Mouse (Mus musculus): ENCODE measurements around the gene Dusp16.

The Dusp16 gene

DNA sequence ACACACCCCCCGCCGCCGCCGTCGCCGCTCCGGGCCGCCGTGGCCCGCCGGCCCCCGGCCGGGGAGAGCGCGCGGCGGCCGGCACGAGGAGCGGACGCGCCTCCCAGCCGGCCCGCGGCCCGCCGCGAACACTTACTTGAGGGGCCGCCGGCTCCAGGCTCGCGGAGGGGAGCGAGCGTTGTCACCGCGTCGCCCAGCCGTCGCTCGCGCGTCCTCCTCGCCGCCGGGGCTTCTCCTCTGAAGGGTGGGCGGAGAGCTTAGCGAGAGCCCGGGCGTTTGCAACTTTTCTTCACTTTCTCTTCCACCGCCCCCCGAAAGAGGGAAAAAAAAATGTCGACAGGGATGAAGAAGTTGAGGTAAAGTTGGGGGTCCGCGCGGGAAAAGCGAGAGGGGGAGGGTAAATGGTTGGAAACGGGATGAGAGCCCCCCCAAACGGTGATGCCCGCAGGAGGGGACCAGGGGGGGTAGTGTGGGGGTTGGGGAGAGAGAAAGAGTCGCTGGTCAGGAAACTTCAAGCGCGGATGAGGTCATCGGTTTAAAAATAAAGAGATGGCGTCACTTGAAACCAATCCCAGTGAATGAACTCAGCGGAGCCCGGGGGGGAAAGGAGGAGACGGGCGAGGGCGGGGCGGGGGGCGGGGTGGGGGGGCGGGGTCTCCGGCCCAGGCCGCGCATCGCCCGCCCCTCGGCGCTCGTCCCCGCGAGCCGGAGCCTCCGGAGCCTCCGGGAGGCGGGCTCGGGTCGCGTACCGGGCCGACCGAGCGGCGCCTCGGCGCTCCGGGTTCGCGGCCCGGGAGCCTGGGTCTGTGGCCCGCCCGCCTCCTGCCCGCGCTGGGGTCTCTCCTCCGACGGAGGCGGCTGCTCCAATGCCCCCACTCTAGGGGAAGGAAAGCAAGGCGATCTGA, at the start of gene Dusp16:
Gene Dusp16, minus strand, starts transcription at position 485 of the 905 bp plus-strand sequence.
- DNase-seq (ENCODE audit: low spot score) = peak; percentile 91

DNA sequence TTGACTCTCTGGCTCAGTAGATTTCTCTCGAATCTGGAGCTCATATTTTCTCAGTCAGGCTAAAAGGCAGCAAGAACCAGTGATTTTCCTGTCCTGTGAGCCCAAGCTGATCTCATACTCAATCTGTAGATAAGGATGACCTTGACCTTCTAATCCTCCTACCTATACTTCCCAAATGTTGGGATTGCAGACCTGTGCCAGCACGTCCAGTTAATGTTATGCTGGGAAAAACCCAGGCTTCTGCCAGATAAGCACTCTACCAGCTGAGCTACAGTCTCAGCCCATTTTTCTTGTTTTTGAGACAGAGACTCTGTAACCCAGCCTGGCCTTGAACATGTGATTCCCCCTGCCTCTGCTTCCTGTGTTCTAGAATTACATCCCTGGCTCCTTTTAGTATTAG, 47.9 kb upstream of the Dusp16 start:
- DNase-seq (ENCODE audit: low spot score) = no peak

DNA sequence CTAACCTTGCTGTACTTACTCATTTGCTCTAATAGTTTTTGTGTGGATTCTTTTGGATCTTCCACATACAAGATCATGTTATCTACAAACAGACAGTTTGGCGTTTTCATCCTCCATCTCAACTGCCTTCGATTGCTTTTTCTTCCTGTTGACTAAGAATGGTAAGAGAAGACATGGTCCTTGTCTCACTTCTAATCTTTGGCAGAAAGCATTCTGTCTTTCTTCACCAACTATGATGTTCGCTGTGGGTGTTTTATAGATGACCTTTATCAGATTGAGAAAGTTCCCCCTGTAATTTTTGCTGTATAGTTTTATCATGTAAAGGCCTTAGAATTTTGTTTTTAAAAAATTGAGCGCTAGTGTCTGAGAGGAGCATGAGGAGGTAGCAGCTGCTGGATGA, 45.7 kb upstream of the Dusp16 start:
- no peak for DNase-seq (ENCODE audit: low spot score)

DNA sequence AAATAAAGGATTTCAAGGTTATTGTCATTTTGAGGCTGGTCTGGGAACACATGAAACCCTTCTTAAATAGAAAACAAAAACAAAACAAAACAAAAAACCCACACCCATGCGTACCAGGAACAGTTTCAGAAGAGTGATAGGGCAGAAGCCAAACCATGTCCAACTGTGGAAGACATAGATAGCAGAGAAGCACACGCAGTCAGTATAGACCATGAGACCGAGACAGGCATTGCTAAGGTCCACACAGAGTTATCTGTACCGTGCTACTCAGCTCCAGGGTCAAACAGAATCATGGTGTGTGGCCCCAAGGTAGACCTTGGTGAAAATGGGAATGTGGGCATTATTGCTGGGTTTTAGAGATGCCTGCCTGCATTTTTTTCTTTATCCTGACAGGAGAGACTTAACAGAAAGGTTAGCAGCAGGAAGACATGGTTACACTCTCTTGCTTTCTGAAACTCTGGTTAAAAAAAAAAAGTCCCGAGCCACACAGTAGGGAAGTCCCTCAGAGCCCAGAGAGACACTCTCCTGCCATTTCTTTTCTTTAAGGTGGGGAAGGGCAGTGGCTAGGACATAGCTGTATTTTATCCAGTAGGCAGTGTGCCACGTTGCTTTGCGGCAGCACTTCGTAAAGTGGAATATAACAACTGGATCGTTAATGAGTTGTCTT, 42.3 kb upstream of the Dusp16 start:
- no peak for DNase-seq (ENCODE audit: low spot score)

DNA sequence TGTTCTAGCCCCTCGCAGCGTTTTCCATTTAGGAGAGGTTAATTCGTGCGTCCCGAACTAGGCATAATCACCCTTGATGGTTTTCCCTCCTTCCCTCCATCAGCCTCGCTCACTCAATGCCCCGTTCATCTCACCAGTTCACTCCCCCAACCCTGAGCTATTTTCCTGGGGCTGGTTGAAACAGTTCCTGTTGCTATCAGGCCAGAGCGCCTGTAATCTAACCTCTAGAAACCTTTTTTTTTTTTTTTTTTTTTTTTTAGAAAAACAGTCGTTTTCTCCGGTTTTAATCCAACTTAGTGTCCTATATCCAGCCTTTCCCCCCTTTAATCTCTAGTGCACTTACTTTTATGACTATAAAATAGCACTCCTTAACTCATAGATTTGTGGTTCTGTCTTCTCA, 38.4 kb upstream of the Dusp16 start:
- no peak for DNase-seq (ENCODE audit: low spot score)

DNA sequence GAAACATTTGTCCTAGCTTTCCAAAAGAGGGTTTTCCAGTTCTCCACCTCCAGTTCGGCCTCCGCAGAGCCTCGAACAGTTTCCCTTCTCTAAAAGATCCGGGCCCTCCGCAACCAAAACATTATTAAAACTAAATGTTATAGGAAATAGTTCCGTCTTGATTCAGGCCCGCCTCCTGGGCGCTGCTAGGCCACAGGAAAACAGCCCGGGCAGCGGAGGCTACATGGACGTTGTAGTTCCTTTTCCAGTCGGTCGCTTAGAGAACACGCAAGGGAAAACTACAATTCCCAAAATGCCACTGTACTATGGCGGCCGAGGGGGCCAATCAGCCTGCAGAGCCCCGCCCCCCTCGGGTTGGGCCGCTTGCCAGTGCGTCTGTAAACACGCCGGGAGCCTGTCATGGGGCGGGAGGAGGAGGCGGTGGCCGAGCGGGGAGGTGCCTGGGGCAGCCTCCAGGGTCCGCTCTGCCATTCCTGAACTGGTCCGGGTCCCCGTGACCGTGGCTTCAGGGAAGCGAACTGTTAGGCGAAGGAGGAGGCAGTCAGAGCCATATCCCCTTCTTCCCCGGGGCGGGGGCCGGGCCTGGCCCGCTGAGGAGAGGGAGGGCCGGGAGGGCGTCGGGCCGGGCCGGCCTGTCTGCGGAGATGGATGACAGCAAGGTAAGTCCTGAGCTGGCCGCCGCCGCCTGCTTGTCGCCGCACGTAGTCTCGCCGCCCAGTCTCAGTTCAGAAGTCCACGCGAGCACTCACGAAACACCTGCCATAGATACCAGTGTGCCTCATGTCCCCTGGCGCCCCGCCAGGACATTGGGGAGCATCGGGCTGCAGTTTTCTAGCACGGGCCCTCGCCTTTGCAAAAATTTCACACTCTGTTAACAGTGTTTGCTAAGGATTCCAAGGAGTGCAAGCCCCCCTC, 37.6 kb upstream of the Dusp16 start, which contains the start of gene Crebl2:
Gene Crebl2, plus strand, starts transcription at position 369 of the 915 bp plus-strand sequence.
- peak; percentile 100 for DNase-seq (ENCODE audit: low spot score)

DNA sequence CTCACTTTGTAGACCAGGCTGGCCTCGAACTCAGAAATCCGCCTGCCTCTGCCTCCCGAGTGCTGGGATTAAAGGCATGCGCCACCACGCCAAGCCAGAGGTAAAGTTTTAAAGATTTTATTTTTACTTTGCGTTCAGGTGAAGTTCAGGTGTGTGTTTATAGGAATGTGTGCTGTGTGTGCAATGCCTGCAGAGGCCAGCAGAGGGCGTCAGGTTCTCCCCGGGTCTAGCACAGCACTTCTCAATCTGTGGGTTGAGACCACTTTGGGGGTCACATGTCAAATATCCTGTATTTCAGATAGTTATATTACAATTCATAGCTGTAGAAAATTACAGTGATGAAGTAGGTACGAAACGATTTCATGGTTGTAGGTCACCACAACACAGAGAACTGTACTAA, 30.4 kb upstream of the Dusp16 start:
- no peak for DNase-seq (ENCODE audit: low spot score)

DNA sequence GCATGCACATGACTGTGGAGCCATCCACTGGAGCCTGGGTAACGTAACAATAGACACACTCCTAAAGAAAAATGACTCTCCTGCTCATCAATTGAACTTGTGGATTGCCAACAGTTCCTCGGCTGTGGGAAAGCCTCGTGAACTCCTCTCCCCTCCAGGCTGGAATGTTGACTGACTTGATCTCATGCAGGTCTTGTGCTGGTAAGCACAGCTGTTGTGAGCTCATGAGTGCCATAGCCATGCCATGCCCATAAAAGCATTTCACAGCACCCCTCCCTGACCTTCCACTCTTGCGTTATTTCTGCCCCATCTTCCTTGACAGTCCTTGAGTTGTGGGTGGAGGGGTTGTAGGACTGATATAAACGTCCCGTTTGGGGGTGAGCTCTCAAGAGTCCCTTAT, 28.0 kb upstream of the Dusp16 start:
- no peak for DNase-seq (ENCODE audit: low spot score)

DNA sequence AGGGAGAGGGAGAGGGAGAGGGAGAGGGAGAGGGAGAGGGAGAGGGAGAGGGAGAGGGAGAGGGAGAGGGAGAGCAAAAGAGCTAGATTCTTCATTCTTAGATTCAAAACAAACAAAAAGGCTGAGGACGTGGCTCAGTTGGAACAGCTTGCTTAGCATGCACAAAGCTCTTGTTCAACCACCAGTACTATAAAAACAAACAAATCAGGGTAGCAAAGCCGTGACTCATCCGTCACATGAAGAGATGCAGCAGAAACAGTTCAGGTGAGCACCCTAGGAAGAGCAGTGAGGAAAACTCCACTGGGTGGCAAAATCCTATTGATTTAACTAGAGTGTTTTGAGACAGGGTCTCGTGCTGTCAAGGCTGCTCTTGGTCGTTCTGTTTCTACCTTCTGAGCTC, 27.3 kb upstream of the Dusp16 start:
- DNase-seq (ENCODE audit: low spot score) = no peak

DNA sequence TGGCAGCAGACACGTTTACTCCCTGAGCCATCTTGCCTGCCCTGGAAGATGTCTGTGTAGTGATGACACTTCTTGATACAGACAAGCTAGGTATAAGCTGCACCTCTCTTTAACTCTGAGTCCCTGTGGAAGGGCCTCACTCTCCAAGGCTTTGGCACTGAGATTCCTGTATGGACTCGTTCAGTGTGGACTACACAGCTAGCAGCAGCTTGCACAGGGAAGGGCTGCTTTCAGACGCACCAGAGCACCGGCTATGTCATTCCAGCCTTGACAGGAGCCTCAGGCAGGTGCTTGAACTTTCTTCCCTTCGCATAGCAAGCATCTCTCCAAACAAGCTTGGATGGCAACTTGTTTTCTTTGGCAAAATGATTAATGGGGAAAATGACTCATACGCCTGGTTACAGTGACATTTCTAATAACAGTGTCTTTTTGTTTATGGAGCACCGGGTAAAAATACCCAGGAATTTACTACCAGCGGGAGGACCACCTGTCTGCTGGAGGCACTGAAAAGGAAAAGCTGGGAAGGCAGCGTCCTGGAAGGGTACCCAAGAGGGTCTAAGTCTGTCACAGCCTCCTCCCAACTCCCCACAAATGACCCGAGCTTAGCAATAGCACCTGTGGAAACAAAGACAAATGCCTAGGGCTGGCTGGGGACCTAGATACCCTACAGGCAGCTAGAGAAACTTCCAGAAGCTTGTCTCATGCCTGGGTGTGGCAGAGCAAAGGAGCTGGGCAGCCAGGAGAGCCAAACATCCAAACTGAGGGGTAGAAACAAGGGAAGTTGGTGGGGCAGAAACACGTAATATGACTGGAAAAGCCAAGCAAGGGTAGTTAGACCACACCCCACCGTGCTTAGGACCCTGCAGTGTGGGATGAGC, 24.9 kb upstream of the Dusp16 start:
- no peak for DNase-seq (ENCODE audit: low spot score)

DNA sequence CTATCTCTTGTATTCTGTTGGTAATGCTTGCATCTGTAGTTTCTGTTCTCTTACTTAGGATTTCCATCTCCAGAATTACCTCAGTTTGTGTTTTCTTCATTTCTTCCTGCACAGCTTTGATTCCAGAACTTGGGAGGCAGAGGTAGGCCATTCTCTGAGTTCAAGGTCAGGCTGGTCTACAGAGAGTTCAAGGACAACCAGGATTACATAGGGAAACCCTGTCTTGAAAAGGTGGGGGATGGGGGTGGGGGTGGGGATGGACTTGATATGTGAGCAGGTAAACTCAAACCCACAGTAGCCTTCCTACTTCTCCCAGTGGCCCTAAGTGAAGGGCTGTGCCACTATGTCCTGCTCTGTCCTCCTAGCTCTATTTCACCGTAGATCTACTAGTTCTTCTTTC, 20.6 kb upstream of the Dusp16 start:
- DNase-seq (ENCODE audit: low spot score) = no peak

DNA sequence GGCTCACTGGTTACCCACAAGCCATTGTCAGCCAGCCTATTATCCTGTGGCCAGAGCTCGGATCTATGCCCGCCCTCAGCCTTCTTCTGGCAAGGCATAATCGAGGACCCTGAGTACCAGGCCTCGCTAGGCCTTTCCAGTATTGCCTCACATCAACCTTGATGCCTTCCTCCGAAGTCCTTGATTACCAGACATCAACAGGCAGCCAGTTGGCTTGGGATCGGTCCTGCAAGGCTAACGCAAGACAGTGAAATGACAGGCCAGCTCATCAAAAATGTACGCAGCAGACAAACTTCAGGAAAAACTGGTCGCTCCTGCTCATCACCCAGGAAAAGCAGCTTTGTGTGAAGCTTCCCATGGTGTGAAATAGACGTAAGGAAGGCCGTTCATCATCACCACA, 15.4 kb upstream of the Dusp16 start:
- DNase-seq (ENCODE audit: low spot score) = no peak

DNA sequence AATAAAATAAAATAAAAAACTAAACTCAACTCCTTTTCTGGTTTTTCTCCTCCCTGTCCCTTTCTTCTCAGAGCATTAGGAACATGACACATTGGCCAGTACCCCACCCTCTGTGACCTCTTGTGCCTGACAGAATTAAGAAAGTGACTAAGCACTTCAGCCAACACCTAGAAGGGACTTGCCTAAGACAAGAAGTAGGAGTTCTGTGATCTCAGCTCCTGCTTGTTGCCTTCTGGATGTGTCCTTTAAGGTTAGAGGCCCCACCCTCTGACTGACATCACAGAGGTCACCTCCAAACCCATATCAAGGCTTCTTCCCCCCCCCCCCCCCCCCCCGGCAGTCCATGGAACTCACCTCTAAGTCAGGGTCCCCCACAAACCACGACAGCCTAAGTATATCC, 14.7 kb upstream of the Dusp16 start:
- no peak for DNase-seq (ENCODE audit: low spot score)

DNA sequence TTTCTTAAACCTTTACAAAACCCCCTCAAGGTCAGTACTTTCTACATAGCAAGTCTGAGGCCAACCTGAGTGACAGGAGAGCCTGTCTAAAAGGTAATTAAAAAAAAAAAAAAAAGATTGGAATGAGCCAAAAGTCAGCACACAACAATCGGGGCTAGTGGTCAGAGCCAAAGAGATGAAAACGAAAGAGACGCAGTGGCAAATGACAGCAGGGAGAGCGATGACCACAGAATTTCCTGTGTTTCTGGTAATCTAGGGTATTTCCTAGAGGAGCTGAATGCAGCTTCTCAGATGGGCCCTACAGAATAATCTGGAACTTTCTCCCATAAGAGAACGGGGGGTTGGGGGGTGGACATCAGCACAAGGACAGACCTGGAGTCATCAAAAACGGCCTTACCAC, 13.7 kb upstream of the Dusp16 start:
- no peak for DNase-seq (ENCODE audit: low spot score)

DNA sequence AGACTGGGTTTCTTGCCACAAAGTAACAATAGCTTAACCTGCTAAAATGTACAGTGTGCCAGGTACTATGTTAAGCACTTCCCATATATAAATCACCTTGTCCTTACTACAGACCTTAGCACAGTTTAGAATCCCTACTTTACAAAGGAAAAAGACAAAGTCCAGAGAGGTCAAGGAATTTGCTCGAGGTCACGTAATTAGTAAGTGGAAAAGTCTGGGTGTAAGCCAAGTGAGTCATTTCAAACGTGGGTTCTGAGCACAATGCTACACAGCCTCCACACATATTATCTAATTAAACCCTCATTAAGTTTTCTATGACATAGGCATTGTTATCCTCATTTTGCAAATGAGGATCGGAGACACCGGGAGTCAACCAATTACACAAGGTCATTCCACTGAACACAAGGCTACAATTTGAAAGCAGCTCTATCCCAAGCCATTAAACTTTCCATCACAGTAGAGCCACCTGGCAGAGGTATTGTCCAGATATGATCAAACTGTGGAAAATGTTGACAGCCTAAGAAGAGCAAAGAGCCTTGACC, 12.4 kb upstream of the Dusp16 start:
- DNase-seq (ENCODE audit: low spot score) = no peak

DNA sequence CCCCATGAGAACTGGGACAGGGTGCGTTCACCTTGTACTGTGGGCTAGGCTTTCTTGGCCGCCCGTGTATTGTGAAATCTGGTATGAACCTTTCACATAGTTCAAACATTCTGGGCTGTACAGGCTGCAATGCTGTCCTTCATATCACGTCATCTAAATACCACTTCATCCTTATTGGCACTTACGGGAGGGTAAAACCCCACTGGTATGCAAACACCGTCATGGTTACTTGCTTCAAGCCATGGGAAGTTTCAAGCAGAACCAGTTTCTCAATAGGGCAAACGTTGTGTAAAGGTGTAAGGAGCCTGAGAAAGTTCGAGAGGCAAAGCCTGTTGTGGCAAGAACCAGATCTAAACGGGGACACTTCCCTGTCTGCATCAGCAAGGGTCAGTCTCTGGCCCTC, 10.2 kb upstream of the Dusp16 start:
- no peak for DNase-seq (ENCODE audit: low spot score)

DNA sequence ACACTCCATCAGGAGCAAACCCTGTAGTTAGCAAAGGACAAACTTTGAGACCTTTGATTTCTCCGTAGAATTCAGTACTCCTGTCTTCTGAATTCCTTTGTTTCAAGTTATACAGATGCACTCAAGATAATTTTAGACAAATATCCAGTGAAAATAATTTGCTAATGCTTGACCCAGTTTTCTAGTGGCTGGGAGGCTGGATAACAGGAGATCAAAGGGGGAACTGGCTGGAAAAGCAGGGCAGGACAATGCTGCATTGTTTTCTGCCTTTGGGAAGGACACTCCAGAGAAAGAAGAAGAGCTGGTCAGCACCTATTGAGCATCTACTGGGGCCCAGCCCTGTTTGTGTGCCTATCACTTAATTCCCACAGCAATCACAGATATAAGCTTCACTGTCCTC, 9.1 kb upstream of the Dusp16 start:
- no peak for DNase-seq (ENCODE audit: low spot score)

DNA sequence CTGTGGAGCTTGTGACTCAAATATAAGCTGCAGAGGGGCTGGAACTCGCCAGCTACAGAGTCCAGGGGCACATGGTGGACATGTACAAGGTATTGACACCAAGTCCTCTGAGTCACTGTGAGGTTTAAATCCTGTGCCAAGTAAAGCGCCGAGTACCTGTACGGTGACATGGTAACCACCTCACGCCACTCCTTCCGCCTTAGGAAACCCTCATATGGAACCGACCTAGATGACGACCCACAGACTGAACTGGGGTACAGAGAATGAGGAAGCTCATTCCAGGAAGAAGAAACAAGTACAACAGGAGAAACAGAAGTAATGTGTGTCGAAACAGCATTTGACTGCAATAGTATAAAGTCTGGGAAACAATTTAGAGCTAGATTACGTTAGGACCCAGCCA, 3.9 kb upstream of the Dusp16 start:
- DNase-seq (ENCODE audit: low spot score) = no peak

DNA sequence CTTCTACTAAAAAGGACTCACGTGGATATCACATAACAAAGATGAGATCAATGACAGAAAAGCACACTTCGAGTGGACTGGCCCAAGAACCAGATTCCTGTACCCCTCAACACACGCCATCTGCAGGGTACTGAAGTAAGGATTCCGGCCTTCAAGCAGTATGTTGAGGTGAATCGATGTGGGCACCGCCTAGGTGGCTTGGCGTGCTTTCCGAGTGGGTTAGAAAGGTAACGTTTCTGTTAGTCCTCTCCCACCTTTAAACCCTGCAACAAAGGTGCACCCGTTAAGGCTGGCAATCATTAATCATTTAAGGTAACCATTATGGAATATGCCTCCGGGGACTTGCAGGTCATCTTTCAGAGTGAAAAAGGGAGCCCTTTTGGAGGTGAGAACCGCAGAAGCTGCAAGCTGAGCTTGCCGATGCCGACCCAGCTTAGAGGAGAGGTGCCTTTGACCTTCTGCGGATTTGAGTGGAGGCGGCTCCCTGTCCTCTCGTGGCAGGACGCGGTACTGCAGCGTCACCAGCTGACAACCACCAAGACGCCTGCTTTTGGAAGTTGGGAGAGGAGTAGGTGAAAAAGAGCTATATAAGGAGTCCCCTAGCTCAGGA, 1.6 kb upstream of the Dusp16 start:
- peak; percentile 82 for DNase-seq (ENCODE audit: low spot score)

DNA sequence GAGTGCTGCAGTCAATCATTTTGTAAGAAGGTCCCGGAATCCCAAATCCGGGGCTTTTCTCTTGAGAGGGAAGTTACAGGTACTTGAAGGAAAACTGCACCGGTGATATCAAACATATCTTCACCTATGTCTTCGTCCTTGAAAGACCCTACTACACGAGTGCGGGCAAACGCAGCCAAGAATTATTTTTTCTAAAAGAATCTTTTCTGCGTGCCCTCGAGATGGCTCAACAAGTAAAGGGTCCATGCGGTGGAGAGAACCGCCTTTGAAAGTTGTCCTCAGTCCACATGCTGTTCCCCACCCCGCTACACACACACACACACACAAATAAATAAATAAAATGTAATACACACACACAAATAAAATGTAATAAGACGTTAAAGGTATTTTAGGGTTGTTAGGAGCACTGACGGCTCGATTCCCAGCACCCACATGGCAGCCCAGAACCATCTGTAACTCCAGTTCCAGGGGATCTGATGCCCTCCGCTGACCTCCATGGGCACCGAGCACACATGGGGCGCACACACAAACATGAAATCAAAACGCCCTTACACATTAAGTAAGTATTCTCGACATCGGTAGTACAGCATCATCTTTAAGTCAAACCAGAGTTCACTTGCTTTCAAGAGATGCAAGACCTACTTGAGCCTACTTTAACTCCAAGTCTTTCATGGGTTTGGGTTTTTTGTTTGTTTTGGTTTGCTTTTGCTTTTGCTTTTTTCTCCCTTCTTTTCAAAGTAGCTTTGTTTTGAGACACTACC, 801 bp upstream of the Dusp16 start:
- DNase-seq (ENCODE audit: low spot score) = peak; percentile 9

All from layer of hippocampus, adult 11-12 months (tissue).